Mouse (Mus musculus) brain, embryonic 14.5 days (tissue): ENCODE data around the gene Rnf181.

ENCODE experiments used
- CTCF ChIP-seq: fragments of 200-500 bp; IDR thresholded peaks from 2 replicates; pipeline ENCODE4 v1.5.1; 2012; ENCODE audit warnings: inconsistent platforms, mild to moderate bottlenecking, moderate library complexity, borderline replicate concordance; ENCODE audit not compliant: insufficient read depth, insufficient read length; ENCODE audit errors: extremely low read depth
- POLR2A ChIP-seq: fragments of 200-500 bp; IDR thresholded peaks from 2 replicates; pipeline ENCODE4 v1.6.1; 2012; ENCODE audit warnings: mild to moderate bottlenecking, inconsistent platforms, borderline replicate concordance; ENCODE audit not compliant: poor library complexity, insufficient read depth, insufficient read length, severe bottlenecking; ENCODE audit errors: extremely low read depth

GRCm38 (mm10) chr6:72347166-72347941 is 19.4 kb downstream of the Rnf181 start, which contains the start of gene 0610030E20Rik:
- TF ChIP-seq CTCF (peak; percentile 6; the same call in 1 of the 2 replicates), POLR2A (peak; percentile 16; the same call in 1 of the 2 replicates)
